Mouse (Mus musculus) forebrain, embryonic 15.5 days (tissue): ENCODE measurements around the gene 5330417C22Rik. TPM values are rescaled to one million over a fixed set of nuclear protein-coding genes. Genes with fewer than 3 reads are reported as not detected.

ENCODE experiments used
- ATAC-seq: fragments of 200-750 bp; cut with Nextera tagmentation; replicated peaks from 2 replicates; pipeline ENCODE4 v1.8.0; 2017; ENCODE audit warnings: mild to moderate bottlenecking, moderate TSS enrichment, moderate library complexity
- H3K27ac ChIP-seq: fragments of 300-500 bp; sonication (generic); replicated peaks from 2 replicates; pipeline ENCODE4 v1.5.1; 2015; ENCODE audit warnings: mild to moderate bottlenecking, inconsistent platforms
- H3K27me3 ChIP-seq: fragments of 300-500 bp; sonication (generic); 2 replicates; pipeline ENCODE4 v1.6.1; 2015; ENCODE audit warnings: inconsistent platforms
- H3K36me3 ChIP-seq: fragments of 300-500 bp; sonication (generic); 2 replicates; pipeline ENCODE4 v1.6.1; 2015; ENCODE audit warnings: mild to moderate bottlenecking, inconsistent platforms
- H3K4me1 ChIP-seq: fragments of 300-500 bp; sonication (generic); 2 replicates; pipeline ENCODE4 v1.6.1; 2015; ENCODE audit warnings: inconsistent platforms
- H3K4me2 ChIP-seq: fragments of 300-500 bp; sonication (generic); replicated peaks from 2 replicates; pipeline ENCODE4 v1.6.1; 2015; ENCODE audit warnings: mild to moderate bottlenecking, inconsistent platforms
- H3K4me3 ChIP-seq: fragments of 300-500 bp; sonication (generic); 2 replicates; pipeline ENCODE4 v1.5.1; 2015; ENCODE audit warnings: mild to moderate bottlenecking, inconsistent platforms
- H3K9ac ChIP-seq: fragments of 300-500 bp; sonication (generic); replicated peaks from 2 replicates; pipeline ENCODE4 v1.6.1; 2015; ENCODE audit warnings: mild to moderate bottlenecking, inconsistent platforms
- H3K9me3 ChIP-seq: fragments of 300-500 bp; sonication (generic); 2 replicates; pipeline ENCODE4 v1.6.1; 2016; ENCODE audit warnings: inconsistent platforms
- WGBS: fragments of 180-500 bp; shearing (Covaris S2); methylation state at CpG from one replicate; pipeline ENCODE4 v1.1.7; 2015; ENCODE audit warnings: mixed read lengths; 5-methylcytosine and 5-hydroxymethylcytosine counted together
- polyA plus RNA-seq: library from polyadenylated mRNA; unstranded; fragments of >200 nt; fragmentation: Nextera tagmentation; extraction: Ambion mirVana; gene quantifications from 2 replicates; pipeline ENCODE4 v1.2.1, GENCODE M21; 2015

Gene 5330417C22Rik
- polyA plus RNA-seq, 1 experiment from 2014 or later, result 12.9 TPM

- peak; percentile 98 for ATAC-seq
- Histone ChIP-seq H3K4me3 (peak within 1 kb of the TSS; percentile 87), H3K27me3 (no peaks in the 10 kb centered on the region), H3K9me3 (no peaks in the 10 kb centered on the region), H3K36me3 (peaks cover 27% of the 10 kb centered on the region), H3K4me1 (peaks cover 22% of the 10 kb centered on the region), H3K27ac (peak within 1 kb of the TSS; percentile 96), H3K4me2 (peak within 1 kb of the TSS; percentile 85), H3K9ac (peak within 1 kb of the TSS; percentile 84)
- WGBS, result under 1% methylated on average over 44 of the region's 45 CpGs
Measured at GRCm38 (mm10) chr3:108562133-108562730, 25.9 kb upstream of the 5330417C22Rik start, which contains the start of gene Tmem167b. Gene Tmem167b (minus strand): TSS chr3:108562466.

DNA sequence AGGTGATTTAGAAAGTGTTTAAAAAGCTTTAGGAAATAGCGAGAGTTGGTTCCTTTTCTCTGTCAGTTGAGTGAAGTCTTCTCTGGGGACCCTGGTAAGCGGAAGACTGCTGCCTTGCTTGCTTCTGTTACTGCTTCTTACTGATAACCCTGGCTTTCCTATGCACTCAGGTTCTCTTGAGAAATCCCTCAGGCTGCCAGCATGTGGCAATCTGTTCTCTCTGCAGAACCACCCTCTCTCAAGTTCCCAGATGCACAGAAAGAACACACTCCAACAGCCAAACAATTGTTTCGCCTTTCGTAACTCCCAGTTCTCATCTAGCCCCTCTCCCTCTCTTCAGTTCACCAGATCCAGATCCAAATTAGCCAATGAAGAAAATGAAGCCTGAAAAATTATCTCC lies 21.6 kb upstream of the 5330417C22Rik start:
- Histone ChIP-seq H3K4me2 (no peak overlapping the region), H3K27ac (no peak overlapping the region), H3K27me3 (no peaks in the 10 kb centered on the region), H3K4me3 (no peak overlapping the region), H3K36me3 (peaks cover 34% of the 10 kb centered on the region), H3K9me3 (no peaks in the 10 kb centered on the region), H3K9ac (no peak overlapping the region), H3K4me1 (peaks cover 25% of the 10 kb centered on the region)
- WGBS, result 91% methylated on average over 4 of the region's 4 CpGs
- no peak for ATAC-seq

- WGBS, result 18% methylated on average over 22 of the region's 22 CpGs
- peak overlapping the region; percentile 94 for H3K9ac ChIP-seq
- peak; percentile 97 for ATAC-seq
- no peaks in the 10 kb centered on the region for H3K9me3 ChIP-seq
- peaks cover 29% of the 10 kb centered on the region for H3K36me3 ChIP-seq
- peak overlapping the region; percentile 70 for H3K4me3 ChIP-seq
- peaks cover 6% of the 10 kb centered on the region for H3K4me1 ChIP-seq
- no peaks in the 10 kb centered on the region for H3K27me3 ChIP-seq
- peak overlapping the region; percentile 74 for H3K4me2 ChIP-seq
- H3K27ac ChIP-seq, result peak overlapping the region; percentile 90
Measured at GRCm38 (mm10) chr3:108554587-108555312, 18.4 kb upstream of the 5330417C22Rik start.

DNA sequence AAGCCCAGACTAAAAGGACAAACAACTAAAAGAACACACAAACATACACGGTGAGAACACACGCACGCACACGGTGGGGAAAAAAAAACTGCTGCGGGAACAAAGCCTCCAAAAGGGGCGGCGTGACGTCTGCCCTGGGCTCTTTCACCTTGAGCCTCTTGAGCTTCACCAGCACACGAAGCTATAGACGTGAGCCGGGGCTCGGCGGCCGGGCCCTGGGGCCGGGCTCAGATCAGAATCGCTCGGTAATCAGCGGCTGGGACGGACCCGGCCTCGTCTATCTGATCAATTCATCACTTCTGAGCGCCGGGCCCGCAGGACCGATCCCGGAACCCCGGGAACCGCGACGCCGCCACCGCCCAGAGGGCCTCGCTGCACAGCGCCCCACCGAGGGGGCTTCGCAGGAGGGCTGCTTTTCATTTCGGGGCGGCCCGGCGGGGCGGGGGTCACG lies 17.8 kb upstream of the 5330417C22Rik start:
- Histone ChIP-seq H3K4me2 (peak overlapping the region; percentile 74), H3K36me3 (peaks cover 24% of the 10 kb centered on the region), H3K9me3 (no peaks in the 10 kb centered on the region), H3K27me3 (no peaks in the 10 kb centered on the region), H3K9ac (peak overlapping the region; percentile 94), H3K4me3 (peak overlapping the region; percentile 70), H3K4me1 (peaks cover 6% of the 10 kb centered on the region), H3K27ac (peak overlapping the region; percentile 90)
- WGBS, result under 1% methylated on average over 36 of the region's 42 CpGs
- ATAC-seq, result peak; percentile 78

DNA sequence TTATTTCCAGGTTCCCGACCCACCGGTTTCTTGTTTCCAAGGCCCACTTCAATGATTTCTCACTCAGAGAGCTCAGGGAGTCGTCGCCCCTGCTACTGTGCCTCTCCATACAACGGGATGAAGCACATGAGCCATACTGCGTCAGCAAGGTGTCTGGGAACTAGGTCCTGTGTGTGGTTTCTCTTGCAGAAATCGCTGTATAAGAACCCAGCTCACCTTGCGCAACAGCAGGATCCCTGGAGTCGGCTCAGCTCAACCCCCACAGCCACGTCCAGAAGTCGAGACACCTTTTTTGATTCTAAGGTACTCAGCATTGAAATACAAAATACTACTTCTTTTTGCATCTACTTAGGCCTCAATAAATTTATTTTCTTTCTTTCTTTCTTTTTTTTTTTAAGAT lies 6.0 kb upstream of the 5330417C22Rik start:
- no peak for ATAC-seq
- Histone ChIP-seq H3K4me1 (peaks cover 5% of the 10 kb centered on the region), H3K36me3 (no peaks in the 10 kb centered on the region), H3K9me3 (no peaks in the 10 kb centered on the region), H3K9ac (no peak overlapping the region), H3K27me3 (no peaks in the 10 kb centered on the region), H3K27ac (no peak overlapping the region), H3K4me3 (no peak overlapping the region), H3K4me2 (no peak overlapping the region)
- WGBS, result 86% methylated on average over 11 of the region's 11 CpGs

DNA sequence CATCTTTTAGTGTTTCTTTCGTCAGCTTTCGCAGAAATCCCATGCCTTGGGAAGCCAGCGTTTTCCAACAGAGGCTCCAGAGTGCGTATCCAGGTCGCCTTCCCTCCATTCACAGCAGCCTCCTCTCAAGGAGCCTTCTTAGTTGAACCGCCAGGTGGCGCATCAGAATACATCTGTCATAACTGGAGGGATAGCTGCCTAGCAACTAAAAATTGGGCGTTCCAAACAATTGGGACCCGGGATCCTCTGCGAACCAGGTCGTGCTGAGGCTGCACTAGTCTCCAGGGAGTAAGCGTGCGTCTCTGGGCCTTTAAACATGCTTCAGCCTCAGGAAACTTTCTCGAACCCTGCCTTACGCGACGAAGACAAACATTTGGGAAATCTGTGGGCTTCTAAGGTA lies 967 bp upstream of the 5330417C22Rik start:
- Histone ChIP-seq H3K27ac (peak overlapping the region; percentile 72), H3K4me1 (peaks cover 14% of the 10 kb centered on the region), H3K4me2 (peak overlapping the region; percentile 45), H3K9me3 (no peaks in the 10 kb centered on the region), H3K36me3 (no peaks in the 10 kb centered on the region), H3K9ac (no peak overlapping the region; the same call in 1 of the 2 replicates), H3K27me3 (peaks cover 5% of the 10 kb centered on the region; the same call in 1 of the 2 replicates), H3K4me3 (peak overlapping the region; percentile 30)
- ATAC-seq, result peak; percentile 66
- 4% methylated on average over 17 of the region's 17 CpGs for WGBS

DNA sequence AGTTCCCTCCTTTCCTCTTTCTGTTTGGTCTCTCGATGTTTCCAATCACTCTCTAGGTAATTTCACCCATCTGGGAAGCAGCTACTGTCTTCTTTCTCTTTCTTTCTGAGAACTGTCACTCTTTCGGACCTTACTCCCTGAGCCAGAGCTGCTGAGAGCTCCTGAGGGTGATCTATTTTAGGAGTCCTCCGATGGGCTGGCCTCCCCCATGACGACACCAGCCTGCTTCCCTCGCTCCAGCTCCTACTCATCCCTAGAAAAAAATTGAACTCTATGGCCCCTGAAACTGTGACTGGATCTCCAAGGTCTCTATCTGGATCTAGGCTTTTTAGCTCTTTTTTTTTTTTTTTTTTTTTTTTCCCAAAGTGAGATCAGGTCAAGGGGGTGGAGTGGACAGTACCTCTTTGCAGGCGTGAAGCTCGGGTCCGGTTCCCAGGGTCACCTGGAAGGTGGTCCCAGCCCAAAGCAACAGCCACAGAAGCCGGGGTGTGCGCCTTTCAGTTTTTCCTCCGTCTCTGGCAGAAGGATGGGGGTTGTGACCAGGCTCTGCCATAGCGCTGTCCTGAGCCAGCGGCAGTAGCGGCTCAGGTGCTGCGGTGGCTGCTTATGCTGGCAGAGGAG lies 330 bp downstream of the 5330417C22Rik start:
- Histone ChIP-seq H3K9ac (peak overlapping the region; percentile 47), H3K27me3 (peaks cover 5% of the 10 kb centered on the region; the same call in 1 of the 2 replicates), H3K4me2 (peak overlapping the region; percentile 87), H3K36me3 (no peaks in the 10 kb centered on the region), H3K9me3 (no peaks in the 10 kb centered on the region), H3K27ac (peak overlapping the region; percentile 59), H3K4me1 (peaks cover 14% of the 10 kb centered on the region), H3K4me3 (peak overlapping the region; percentile 50)
- no peak for ATAC-seq
- 7% methylated on average over 15 of the region's 15 CpGs for WGBS

GRCm38 (mm10) chr3:108533951-108534350 lies 2.4 kb downstream of the 5330417C22Rik start, which contains the start of gene 1700013F07Rik:
Gene 1700013F07Rik (plus strand): TSS chr3:108534150.
- H3K9ac ChIP-seq, result no peak within 1 kb of the TSS
- ATAC-seq, result no peak
- peaks cover 5% of the 10 kb centered on the region; the same call in 1 of the 2 replicates for H3K27me3 ChIP-seq
- H3K4me2 ChIP-seq, result no peak within 1 kb of the TSS
- H3K36me3 ChIP-seq, result no peaks in the 10 kb centered on the region
- WGBS, result 84% methylated on average over 6 of the region's 6 CpGs
- H3K4me1 ChIP-seq, result peaks cover 14% of the 10 kb centered on the region
- H3K9me3 ChIP-seq, result no peaks in the 10 kb centered on the region
- H3K4me3 ChIP-seq, result no peak within 1 kb of the TSS
- no peak within 1 kb of the TSS for H3K27ac ChIP-seq

- Histone ChIP-seq H3K4me2 (no peak overlapping the region), H3K9me3 (no peaks in the 10 kb centered on the region), H3K36me3 (no peaks in the 10 kb centered on the region), H3K27ac (no peak overlapping the region), H3K27me3 (peaks cover 5% of the 10 kb centered on the region; the same call in 1 of the 2 replicates), H3K4me1 (peaks cover 14% of the 10 kb centered on the region), H3K4me3 (no peak overlapping the region), H3K9ac (no peak overlapping the region)
- no peak for ATAC-seq
- 61% methylated on average over 9 of the region's 9 CpGs for WGBS
Measured at GRCm38 (mm10) chr3:108533114-108533885, 3.0 kb downstream of the 5330417C22Rik start.

DNA sequence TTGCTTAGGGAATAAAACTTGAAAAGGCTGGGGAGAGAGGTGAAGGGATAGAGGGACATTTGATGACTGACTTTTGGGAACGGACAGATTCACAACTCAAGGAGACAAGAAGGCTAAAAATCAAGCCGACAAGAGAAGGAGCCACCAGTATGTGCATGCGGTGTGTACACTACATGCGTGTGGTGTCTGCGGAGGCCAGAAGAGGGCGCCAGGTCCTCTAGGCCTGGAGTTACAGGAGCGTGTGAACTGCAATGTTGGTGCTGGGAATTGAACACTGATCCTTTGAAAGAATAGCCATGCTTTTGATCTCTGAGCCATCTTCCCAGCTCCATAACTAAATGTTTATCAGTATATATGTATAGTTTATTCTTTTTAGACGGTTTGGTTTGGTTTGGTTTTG lies 7.8 kb downstream of the 5330417C22Rik start:
- no peak overlapping the region for H3K4me2 ChIP-seq
- H3K27ac ChIP-seq, result no peak overlapping the region
- H3K9ac ChIP-seq, result no peak overlapping the region
- ATAC-seq, result no peak
- no peaks in the 10 kb centered on the region for H3K9me3 ChIP-seq
- no peak overlapping the region for H3K4me3 ChIP-seq
- no peaks in the 10 kb centered on the region for H3K4me1 ChIP-seq
- 93% methylated on average over 8 of the region's 8 CpGs for WGBS
- no peaks in the 10 kb centered on the region for H3K27me3 ChIP-seq
- no peaks in the 10 kb centered on the region for H3K36me3 ChIP-seq

GRCm38 (mm10) chr3:108523415-108523814 lies 12.9 kb downstream of the 5330417C22Rik start:
- Histone ChIP-seq H3K36me3 (no peaks in the 10 kb centered on the region), H3K9me3 (no peaks in the 10 kb centered on the region), H3K4me1 (no peaks in the 10 kb centered on the region), H3K4me3 (no peak overlapping the region), H3K27ac (no peak overlapping the region), H3K27me3 (no peaks in the 10 kb centered on the region), H3K4me2 (no peak overlapping the region), H3K9ac (no peak overlapping the region)
- ATAC-seq, result no peak
- 94% methylated on average over 4 of the region's 4 CpGs for WGBS
